Mouse (Mus musculus) kidney, postnatal 10 days (tissue): ENCODE data around the gene Tns3.
"Not testable (repeated sequence)": the region's sequence is repeated elsewhere in the genome, so short reads cannot be mapped to it uniquely, and the experiment has no call there.

ENCODE experiments used
- DNase-seq: peaks from one replicate; pipeline ENCODE4 v3.0.0; 2021; ENCODE audit warnings: mixed read lengths

The Tns3 gene

GRCm38 (mm10) chr11:8572762-8573161, 91.6 kb downstream of the Tns3 start:
- DNase-seq, result no peak

GRCm38 (mm10) chr11:8569232-8570028, 94.9 kb downstream of the Tns3 start:
- peak; percentile 41 for DNase-seq

GRCm38 (mm10) chr11:8568829-8569228, 95.5 kb downstream of the Tns3 start:
- no peak for DNase-seq

GRCm38 (mm10) chr11:8566250-8566853, 98.0 kb downstream of the Tns3 start:
- no peak for DNase-seq

- no peak for DNase-seq
Measured at GRCm38 (mm10) chr11:8558761-8559282, 105.5 kb downstream of the Tns3 start.

GRCm38 (mm10) chr11:8558258-8558657, 106.1 kb downstream of the Tns3 start:
- DNase-seq, result peak; percentile 63

GRCm38 (mm10) chr11:8557006-8557405, 107.3 kb downstream of the Tns3 start:
- peak; percentile 64 for DNase-seq

- DNase-seq, result no peak
Measured at GRCm38 (mm10) chr11:8551710-8552109, 112.6 kb downstream of the Tns3 start.

GRCm38 (mm10) chr11:8547661-8548060, 116.7 kb downstream of the Tns3 start:
- DNase-seq, result no peak

GRCm38 (mm10) chr11:8545798-8546197, 118.5 kb downstream of the Tns3 start:
- no peak for DNase-seq

- DNase-seq, result peak; percentile 52
Measured at GRCm38 (mm10) chr11:8544355-8544754, 120.0 kb downstream of the Tns3 start.

- DNase-seq, result no peak
Measured at GRCm38 (mm10) chr11:8541222-8541815, 123.0 kb downstream of the Tns3 start.

GRCm38 (mm10) chr11:8539593-8540265, 124.6 kb downstream of the Tns3 start:
- DNase-seq, result no peak

- DNase-seq, result peak; percentile 64
Measured at GRCm38 (mm10) chr11:8537013-8537614, 127.2 kb downstream of the Tns3 start.

- peak; percentile 85 for DNase-seq
Measured at GRCm38 (mm10) chr11:8534893-8535292, 129.4 kb downstream of the Tns3 start.

GRCm38 (mm10) chr11:8532771-8533170, 131.6 kb downstream of the Tns3 start:
- DNase-seq, result not testable (repeated sequence)

- no peak for DNase-seq
Measured at GRCm38 (mm10) chr11:8532112-8532747, 132.1 kb downstream of the Tns3 start.

GRCm38 (mm10) chr11:8530506-8530905, 133.8 kb downstream of the Tns3 start:
- DNase-seq, result no peak

- DNase-seq, result no peak
Measured at GRCm38 (mm10) chr11:8530036-8530435, 134.3 kb downstream of the Tns3 start.

GRCm38 (mm10) chr11:8525463-8526145, 138.7 kb downstream of the Tns3 start:
- no peak for DNase-seq

- peak; percentile 92 for DNase-seq
Measured at GRCm38 (mm10) chr11:8523344-8524126, 140.8 kb downstream of the Tns3 start.
